Mouse (Mus musculus): Measurements from ENCODE around the gene Chrnd.
A peak's percentile ranks its signal among the peaks of the same experiment; 100 is the strongest.

Chrnd gene

GRCm38 (mm10) chr1:87232197-87232596, 41.8 kb downstream of the Chrnd start:
- DNase-seq (ENCODE audit: low read depth) = no peak

GRCm38 (mm10) chr1:87239056-87239455, 48.6 kb downstream of the Chrnd start:
- no peak for DNase-seq (ENCODE audit: low read depth)

DNA sequence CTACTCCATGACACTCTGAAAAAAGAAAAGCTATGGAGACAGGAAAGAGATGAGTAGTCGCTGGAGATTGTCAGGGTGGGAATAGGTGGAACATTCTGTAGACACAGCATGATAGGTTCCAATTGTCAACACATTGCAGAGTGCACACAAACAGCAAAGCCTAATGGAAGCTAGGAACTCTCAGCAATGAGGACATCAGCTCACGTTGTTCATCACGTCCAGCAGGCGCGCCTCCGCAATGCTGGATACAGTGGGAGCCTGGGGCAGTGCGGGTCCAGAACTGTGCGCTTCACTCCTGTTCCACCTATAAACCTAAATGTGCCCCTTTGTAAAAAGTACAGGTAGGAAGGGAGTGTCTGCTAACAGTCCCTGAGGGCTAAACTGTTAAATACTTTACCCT, 52.6 kb downstream of the Chrnd start:
- no peak for DNase-seq (ENCODE audit: low read depth)

GRCm38 (mm10) chr1:87245430-87245829, 55.0 kb downstream of the Chrnd start:
- DNase-seq (ENCODE audit: low read depth) = no peak

DNA sequence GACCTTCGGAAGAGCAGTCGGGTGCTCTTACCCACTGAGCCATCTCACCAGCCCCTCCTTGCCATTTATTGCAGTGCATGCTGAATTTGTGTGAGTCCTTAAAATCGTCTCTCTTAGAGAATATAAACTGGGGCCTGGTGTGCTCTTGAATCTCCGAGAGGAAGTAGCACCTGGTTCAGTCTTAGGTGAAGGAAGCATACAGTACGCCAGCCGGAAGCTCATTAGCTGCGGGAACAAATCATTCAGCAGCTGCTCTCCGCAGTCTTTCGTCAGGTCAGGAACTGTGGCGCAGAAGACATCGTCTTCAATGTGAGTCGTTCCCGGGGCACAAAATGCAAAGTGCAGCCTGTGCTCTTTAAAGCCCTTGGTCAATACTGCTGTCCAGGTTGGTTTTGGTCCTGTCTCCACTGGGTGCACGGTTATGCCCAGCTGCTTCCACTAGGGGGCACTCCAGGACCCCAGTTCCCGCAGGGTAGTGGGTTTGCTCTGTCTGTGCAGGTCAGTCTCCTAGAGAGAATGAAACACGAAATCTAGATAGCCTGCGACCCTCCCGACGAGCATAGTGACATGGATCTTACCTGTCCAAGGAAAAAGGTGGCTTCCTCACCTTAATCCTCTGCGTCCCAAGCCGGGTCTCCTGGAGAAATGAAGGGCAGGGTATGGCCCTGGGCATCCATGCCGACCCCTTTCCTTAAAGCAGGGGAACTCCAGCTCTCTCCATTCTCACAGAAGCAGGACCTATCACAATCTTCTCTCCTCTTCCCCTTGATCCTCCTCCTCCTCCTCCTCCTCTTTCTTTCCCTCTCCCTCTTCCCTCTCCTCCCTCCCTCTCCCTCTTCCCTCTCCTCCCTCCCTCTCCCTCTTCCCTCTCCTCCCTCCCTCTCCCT, 55.8 kb downstream of the Chrnd start:
- DNase-seq (ENCODE audit: low read depth) = peak; percentile 38
